Mouse (Mus musculus) testis, adult 2 months (tissue): ENCODE data around the gene Cars2. TPM values are rescaled to one million over a fixed set of nuclear protein-coding genes. Genes with fewer than 3 reads are reported as not detected.

ENCODE experiments used
- H3K27ac ChIP-seq: fragments of 200-500 bp; 2 replicates; pipeline ENCODE4 v1.5.1; 2012; ENCODE audit warnings: low read depth, low read length; ENCODE audit not compliant: control insufficient read depth, insufficient read depth
- H3K27me3 ChIP-seq: fragments of 200-500 bp; 2 replicates; pipeline ENCODE4 v1.6.1; 2012; ENCODE audit warnings: mild to moderate bottlenecking, low read length, moderate library complexity; ENCODE audit not compliant: control insufficient read depth, insufficient read depth
- H3K36me3 ChIP-seq: fragments of 200-500 bp; 2 replicates; pipeline ENCODE4 v1.6.1; 2012; ENCODE audit warnings: mild to moderate bottlenecking, low read length; ENCODE audit not compliant: control insufficient read depth, insufficient read depth
- H3K4me1 ChIP-seq: fragments of 200-500 bp; 2 replicates; pipeline ENCODE4 v1.6.1; 2012; ENCODE audit warnings: low read length; ENCODE audit not compliant: control insufficient read depth, insufficient read depth
- H3K4me3 ChIP-seq: fragments of 200-500 bp; 2 replicates; pipeline ENCODE4 v1.5.1; 2012; ENCODE audit warnings: low read depth, mild to moderate bottlenecking, low read length, moderate library complexity, mixed read lengths; ENCODE audit not compliant: control insufficient read depth
- CTCF ChIP-seq: fragments of 200-500 bp; IDR thresholded peaks from 2 replicates; pipeline ENCODE4 v1.5.1; 2012; ENCODE audit warnings: low read depth, mild to moderate bottlenecking, inconsistent platforms, low read length, moderate library complexity; ENCODE audit not compliant: control insufficient read depth, insufficient read depth, insufficient replicate concordance
- POLR2A ChIP-seq: fragments of 200-500 bp; IDR thresholded peaks from 2 replicates; pipeline ENCODE4 v1.6.1; 2012; ENCODE audit warnings: low read depth, mild to moderate bottlenecking, inconsistent platforms, low read length, moderate library complexity; ENCODE audit not compliant: control insufficient read depth
- polyA plus RNA-seq: library from polyadenylated mRNA; depleted of rRNA; stranded (reverse); fragments of >200 nt; gene quantifications from 2 replicates; pipeline ENCODE4 v1.2.3, GENCODE M21; 2012

Gene Cars2
- polyA plus RNA-seq, 1 experiment: 21.5 TPM

DNA sequence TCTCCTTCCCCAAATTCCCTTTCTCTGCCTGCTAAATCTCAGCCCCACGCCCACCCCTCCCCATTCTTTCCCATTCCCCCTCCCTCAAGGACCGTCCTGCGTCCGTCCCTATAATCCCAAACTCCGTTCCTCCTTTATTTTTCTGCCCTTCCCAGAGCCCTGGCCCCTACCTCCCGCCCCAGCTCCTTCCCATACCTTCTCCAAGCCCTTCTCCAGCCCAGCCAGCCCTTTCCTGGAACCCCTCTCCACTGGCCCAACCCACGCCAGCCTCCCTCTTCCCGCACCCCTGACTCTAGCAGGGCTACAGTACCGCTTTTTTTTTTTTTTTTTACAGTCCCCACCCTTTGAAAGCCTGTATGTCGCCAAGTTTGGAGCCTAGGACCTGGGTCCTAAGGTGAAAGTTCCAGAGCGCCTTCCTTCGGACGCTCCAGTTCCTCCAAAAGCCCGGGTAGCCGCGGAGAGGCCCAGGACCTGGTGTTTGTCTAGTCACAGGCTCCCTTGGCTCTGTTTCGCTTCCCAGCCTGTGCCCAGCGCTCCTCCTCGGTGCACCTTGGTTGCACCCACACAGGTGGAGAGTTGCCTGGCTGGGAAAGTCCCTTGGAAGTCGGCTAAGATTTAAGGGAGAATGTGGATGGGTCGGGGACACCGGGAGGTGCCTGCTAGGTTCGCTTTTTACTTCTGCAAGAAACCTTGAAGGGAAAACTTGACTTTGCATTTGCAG is 71.6 kb downstream of the Cars2 start:
- no peak for TF ChIP-seq POLR2A
- no peak for TF ChIP-seq CTCF
- Histone ChIP-seq H3K36me3 (no peaks in the 10 kb centered on the region), H3K4me1 (peaks cover 36% of the 10 kb centered on the region), H3K4me3 (peak overlapping the region; percentile 71), H3K27ac (peak overlapping the region; percentile 77), H3K27me3 (no peaks in the 10 kb centered on the region)

- Histone ChIP-seq H3K27ac (peak within 1 kb of the TSS; percentile 77), H3K36me3 (no peaks in the 10 kb centered on the region), H3K4me3 (peak within 1 kb of the TSS; percentile 93), H3K27me3 (no peaks in the 10 kb centered on the region), H3K4me1 (peaks cover 36% of the 10 kb centered on the region)
- TF ChIP-seq POLR2A (peak; percentile 61), CTCF (no peak)
Measured at GRCm38 (mm10) chr8:11477811-11478761, 72.5 kb downstream of the Cars2 start, which contains the start of gene Rab20. Gene Rab20 (minus strand): TSS chr8:11478710.

DNA sequence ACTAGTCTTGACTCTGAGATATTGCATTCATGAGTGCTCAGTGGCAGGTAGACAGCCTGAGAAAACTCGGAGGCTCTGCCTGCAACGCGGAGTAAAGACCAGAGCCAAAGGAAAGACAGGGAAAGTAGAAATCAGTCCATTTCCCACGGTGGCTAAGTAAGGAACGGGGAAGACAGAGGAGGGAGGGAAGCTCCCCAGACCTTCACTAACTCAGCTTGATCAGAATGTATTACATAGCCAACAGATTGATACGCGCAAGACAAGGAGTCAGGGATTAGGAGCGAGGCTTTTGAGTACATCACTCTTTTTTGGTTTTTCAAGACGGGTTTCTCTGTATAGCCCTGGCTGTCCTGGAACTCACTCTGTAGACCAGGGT is 73.4 kb downstream of the Cars2 start:
- no peaks in the 10 kb centered on the region for H3K27me3 ChIP-seq
- TF ChIP-seq CTCF: no peak
- no peak for TF ChIP-seq POLR2A
- H3K27ac ChIP-seq: peak overlapping the region; percentile 72
- no peaks in the 10 kb centered on the region for H3K36me3 ChIP-seq
- peak overlapping the region; percentile 71 for H3K4me3 ChIP-seq
- H3K4me1 ChIP-seq: peaks cover 35% of the 10 kb centered on the region

GRCm38 (mm10) chr8:11476338-11477177 is 74.0 kb downstream of the Cars2 start:
- peaks cover 34% of the 10 kb centered on the region for H3K4me1 ChIP-seq

GRCm38 (mm10) chr8:11475876-11476275 is 74.7 kb downstream of the Cars2 start:
- Histone ChIP-seq H3K27me3 (no peaks in the 10 kb centered on the region), H3K4me1 (peaks cover 32% of the 10 kb centered on the region), H3K36me3 (no peaks in the 10 kb centered on the region), H3K4me3 (no peak overlapping the region), H3K27ac (no peak overlapping the region)
- TF ChIP-seq CTCF (no peak), POLR2A (no peak)

More at GRCm38 (mm10) chr8:11476338-11477177, 74.0 kb downstream of the Cars2 start:
- Histone ChIP-seq H3K27me3 (no peaks in the 10 kb centered on the region), H3K4me3 (peak overlapping the region; percentile 71), H3K36me3 (no peaks in the 10 kb centered on the region), H3K27ac (peak overlapping the region; percentile 72)
- TF ChIP-seq CTCF (no peak), POLR2A (peak; percentile 22; the same call in 1 of the 2 replicates)

DNA sequence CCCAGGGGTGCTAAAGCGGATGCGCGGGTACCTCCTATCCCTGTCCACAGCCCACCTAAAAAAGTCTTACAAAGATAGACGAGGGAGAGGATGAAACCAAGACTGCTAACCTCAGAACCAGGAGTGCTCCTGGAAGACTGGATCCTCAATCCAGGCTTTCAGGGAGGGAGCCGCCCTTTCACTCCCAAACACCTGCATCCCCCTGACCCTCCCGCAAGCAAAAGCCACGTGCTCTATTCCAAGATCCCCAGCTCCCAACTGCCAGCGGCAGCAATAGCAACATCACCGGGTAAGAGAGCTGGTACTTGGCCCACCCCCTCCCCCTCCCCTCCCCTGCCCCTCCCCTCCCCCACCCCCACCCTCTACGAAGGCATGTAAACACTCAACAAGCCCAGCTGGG is 75.2 kb downstream of the Cars2 start:
- Histone ChIP-seq H3K36me3 (no peaks in the 10 kb centered on the region), H3K27ac (no peak overlapping the region), H3K4me3 (no peak overlapping the region), H3K4me1 (peaks cover 29% of the 10 kb centered on the region), H3K27me3 (no peaks in the 10 kb centered on the region)
- no peak for TF ChIP-seq POLR2A
- no peak for TF ChIP-seq CTCF
